Mouse (Mus musculus): ENCODE results near the gene Klhdc1. TPM values are rescaled to one million over a fixed set of nuclear protein-coding genes. Genes with fewer than 3 reads are reported as not detected.

Klhdc1 gene
- total and polyA plus RNA-seq, 3 experiments: 6.4 to 8.2 (median 7.2) TPM

- dilution Hi-C loops (cut with MboI; ENCODE audit: extremely low pct_ligation_motif_present, extremely low pct_unique_long_range_greater_than_20kb, low sequenced_read_pairs): no loop called here
- no peak overlapping the region for H3K9ac ChIP-seq (ENCODE audit: insufficient read depth, low read depth)
- in situ Hi-C loops (cut with MboI; ENCODE audit: low pct_ligation_motif_present, low pct_unique_long_range_greater_than_20kb, low sequenced_read_pairs): no loop called here
These were observed 42.2 kb downstream of the Klhdc1 start for GRCm38 (mm10) chr12:69283146-69283545.

GRCm38 (mm10) chr12:69287535-69287934 is 46.6 kb downstream of the Klhdc1 start:
- peak; percentile 57 for TF ChIP-seq EP300 (IDR thresholded peaks at IDR 0.05; ENCODE audit: low read length)
- TF ChIP-seq HCFC1 (IDR thresholded peaks at IDR 0.05; ENCODE audit: low read depth, low read length): no peak
- no peak for TF ChIP-seq USF2 (conservative IDR thresholded peaks at IDR 0.05; ENCODE audit: low read depth, low read length)
- TF ChIP-seq GABPA (IDR thresholded peaks at IDR 0.05; ENCODE audit: insufficient replicate concordance, low read depth, low read length): no peak
- TF ChIP-seq TBP (conservative IDR thresholded peaks at IDR 0.05; ENCODE audit: low read depth, low read length): 0 out of 2 replicates have a peak, but pooled peaks have one; percentile 16
- no peak for TF ChIP-seq NELFE (IDR thresholded peaks at IDR 0.05; ENCODE audit: low read depth, low read length)
- TF ChIP-seq MAFK (IDR thresholded peaks at IDR 0.05; ENCODE audit: insufficient replicate concordance, low read length): no peak
- no peak for TF ChIP-seq RAD21 (IDR thresholded peaks at IDR 0.05; ENCODE audit: low read depth, low read length)
- TF ChIP-seq ZC3H11A (IDR thresholded peaks at IDR 0.05; ENCODE audit: low read depth, low read length): no peak
- no peak for TF ChIP-seq CHD2 (IDR thresholded peaks at IDR 0.05; ENCODE audit: low read length)
- no peak for TF ChIP-seq NRF1 (IDR thresholded peaks at IDR 0.05; ENCODE audit: low read depth, low read length)
- no peak for TF ChIP-seq SIN3A (IDR thresholded peaks at IDR 0.05; ENCODE audit: low read length)
- no peak for TF ChIP-seq USF1 (IDR thresholded peaks at IDR 0.05; ENCODE audit: low read depth, low read length)
- no peak for TF ChIP-seq SMC3 (IDR thresholded peaks at IDR 0.05; ENCODE audit: low read depth, low read length)
- TF ChIP-seq MEF2A (IDR thresholded peaks at IDR 0.05; ENCODE audit: borderline replicate concordance, low read depth, low read length): no peak
- TF ChIP-seq BHLHE40 (IDR thresholded peaks at IDR 0.05; ENCODE audit: low read depth, low read length): no peak; the same call in 1 of the 2 replicates
- no peak for TF ChIP-seq POLR2AphosphoS2 (IDR thresholded peaks at IDR 0.05; ENCODE audit: low read depth, low read length)
- TF ChIP-seq ZMIZ1 (IDR thresholded peaks at IDR 0.05; ENCODE audit: low read depth, low read length): no peak
- no peak for TF ChIP-seq JUN (IDR thresholded peaks at IDR 0.05; ENCODE audit: insufficient read depth, low read depth, low read length)
- TF ChIP-seq CTCF (conservative IDR thresholded peaks at IDR 0.05 in 1 of 2, IDR thresholded peaks at IDR 0.05 in 1 of 2; ENCODE audit: low read depth in 2 of 2, low read length in 2 of 2): no peak
- peak; percentile 81 for TF ChIP-seq IRF4 (IDR thresholded peaks at IDR 0.05; ENCODE audit: low read depth, low read length)
- TF ChIP-seq POLR2A (IDR thresholded peaks at IDR 0.05; ENCODE audit: low read depth, low read length): 0 out of 2 replicates have a peak, but pooled peaks have one; percentile 1
- TF ChIP-seq ELF1 (IDR thresholded peaks at IDR 0.05; ENCODE audit: low read depth, low read length): no peak
- no peak for TF ChIP-seq MXI1 (IDR thresholded peaks at IDR 0.05; ENCODE audit: low read depth, low read length)
- TF ChIP-seq RCOR1 (conservative IDR thresholded peaks at IDR 0.05; ENCODE audit: low read depth, low read length): no peak
- TF ChIP-seq MYC (IDR thresholded peaks at IDR 0.05; ENCODE audit: low read depth, low read length): no peak
- no peak for TF ChIP-seq JUND (conservative IDR thresholded peaks at IDR 0.05; ENCODE audit: low read depth, low read length)
- TF ChIP-seq MAZ (IDR thresholded peaks at IDR 0.05; ENCODE audit: low read depth, low read length): no peak
- TF ChIP-seq KAT2A (IDR thresholded peaks at IDR 0.05; ENCODE audit: insufficient replicate concordance, low read length): no peak
- TF ChIP-seq MAX (IDR thresholded peaks at IDR 0.05; ENCODE audit: low read length): no peak
- peak; percentile 35 for TF ChIP-seq ETS1 (conservative IDR thresholded peaks at IDR 0.05; ENCODE audit: low read depth, low read length)
- TF ChIP-seq ZNF384 (IDR thresholded peaks at IDR 0.05; ENCODE audit: low read depth, low read length): no peak
- dilution Hi-C loops (cut with MboI; ENCODE audit: extremely low pct_ligation_motif_present, extremely low pct_unique_long_range_greater_than_20kb, low sequenced_read_pairs) (no loop called here), in situ Hi-C loops (cut with MboI; ENCODE audit: low pct_ligation_motif_present, low pct_unique_long_range_greater_than_20kb, low sequenced_read_pairs) (no loop called here)
- Histone ChIP-seq H3K79me2 (replicated peaks; ENCODE audit: control insufficient read depth, extremely low read depth, insufficient read depth, poor library complexity, severe bottlenecking) (no peaks in the 10 kb centered on the region), H3K4me2 (ENCODE audit: insufficient read depth, low read depth, poor library complexity, severe bottlenecking) (no peak overlapping the region), H3K4me3 (replicated peaks in 1 of 3; ENCODE audit: low read depth in 2 of 3, low read length in 2 of 3, poor library complexity in 1 of 3) (no peak overlapping the region), H3K9me3 (replicated peaks; ENCODE audit: low read length) (no peaks in the 10 kb centered on the region), H3K9ac (ENCODE audit: insufficient read depth, low read depth) (0 out of 2 replicates have a peak overlapping the region, but pooled peaks have one; percentile 1), H3K4me1 (ENCODE audit: control insufficient read depth in 1 of 2, insufficient read depth in 2 of 2) (peaks cover 22 to 51% of the 10 kb centered on the region in 2 experiments), H3K27me3 (replicated peaks) (no peaks in the 10 kb centered on the region), H3K36me3 (replicated peaks in 1 of 2; ENCODE audit: control insufficient read depth in 1 of 2, insufficient read depth in 1 of 2, low read length in 1 of 2) (no peaks in the 10 kb centered on the region), H3K27ac (ENCODE audit: insufficient read depth, low read depth) (peak overlapping the region; percentile 7; the same call in 1 of the 2 replicates)
- no peak for DNase-seq (ENCODE audit: extremely low read depth)

More at GRCm38 (mm10) chr12:69283146-69283545, 42.2 kb downstream of the Klhdc1 start:
- Histone ChIP-seq H3K4me1 (ENCODE audit: control insufficient read depth in 1 of 2, insufficient read depth in 2 of 2) (peaks cover 9 to 13% of the 10 kb centered on the region in 2 experiments; a peak in 3 of 4 replicates), H3K27me3 (replicated peaks) (no peaks in the 10 kb centered on the region), H3K79me2 (replicated peaks; ENCODE audit: control insufficient read depth, extremely low read depth, insufficient read depth, poor library complexity, severe bottlenecking) (no peaks in the 10 kb centered on the region), H3K9me3 (replicated peaks; ENCODE audit: low read length) (no peaks in the 10 kb centered on the region), H3K36me3 (replicated peaks in 1 of 2; ENCODE audit: control insufficient read depth in 1 of 2, insufficient read depth in 1 of 2, low read length in 1 of 2) (peaks cover 0 to 3% of the 10 kb centered on the region in 2 experiments), H3K27ac (ENCODE audit: insufficient read depth, low read depth) (no peak overlapping the region), H3K4me3 (replicated peaks in 1 of 3; ENCODE audit: low read depth in 2 of 3, low read length in 2 of 3, poor library complexity in 1 of 3) (no peak overlapping the region), H3K4me2 (ENCODE audit: insufficient read depth, low read depth, poor library complexity, severe bottlenecking) (no peak overlapping the region)
- no peak for DNase-seq (ENCODE audit: extremely low read depth)
- TF ChIP-seq MAZ (IDR thresholded peaks at IDR 0.05; ENCODE audit: low read depth, low read length) (no peak), TCF12 (IDR thresholded peaks at IDR 0.05; ENCODE audit: low read depth, low read length) (no peak), CHD1 (IDR thresholded peaks at IDR 0.05; ENCODE audit: low read depth, low read length) (no peak)
